Mouse (Mus musculus) gastrocnemius, postnatal 25 days (tissue): Measurements from ENCODE around the gene Hip1r. TPM values are rescaled to one million over a fixed set of nuclear protein-coding genes. Genes with fewer than 3 reads are reported as not detected.

Source experiments
- DNase-seq: peaks from one replicate; pipeline ENCODE4 v3.0.0; 2022
- total RNA-seq, 2 experiments: library from RNA; stranded (reverse); gene quantifications; 1 replicate in 1 of 2; 2 replicates in 1 of 2; pipeline ENCODE4 v1.2.3; 2021

Hip1r gene
- total RNA-seq, 2 experiments from 2014 or later = 6.2 to 6.6 TPM

GRCm38 (mm10) chr5:124016291-124016821, 42.9 kb downstream of the Hip1r start:
- DNase-seq = no peak

DNA sequence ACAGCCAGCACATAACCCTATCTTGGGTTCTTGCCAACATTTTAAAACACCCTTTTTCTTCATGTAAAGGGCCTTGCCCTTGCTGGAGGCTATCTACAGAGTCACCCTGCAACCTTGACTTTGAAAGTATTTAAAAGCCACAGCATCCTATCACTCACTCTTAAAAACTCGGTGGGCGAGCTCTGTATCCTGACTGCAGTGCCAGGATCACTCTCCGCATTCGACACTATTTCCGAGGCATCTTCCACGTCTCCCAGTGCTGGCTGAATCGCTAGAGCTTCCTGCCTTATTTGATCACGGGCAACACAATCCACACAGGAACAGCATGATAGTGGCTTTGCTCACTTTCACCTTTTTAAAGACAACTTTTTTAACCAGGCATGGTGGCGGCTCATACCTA, 44.5 kb downstream of the Hip1r start:
- DNase-seq = no peak

DNA sequence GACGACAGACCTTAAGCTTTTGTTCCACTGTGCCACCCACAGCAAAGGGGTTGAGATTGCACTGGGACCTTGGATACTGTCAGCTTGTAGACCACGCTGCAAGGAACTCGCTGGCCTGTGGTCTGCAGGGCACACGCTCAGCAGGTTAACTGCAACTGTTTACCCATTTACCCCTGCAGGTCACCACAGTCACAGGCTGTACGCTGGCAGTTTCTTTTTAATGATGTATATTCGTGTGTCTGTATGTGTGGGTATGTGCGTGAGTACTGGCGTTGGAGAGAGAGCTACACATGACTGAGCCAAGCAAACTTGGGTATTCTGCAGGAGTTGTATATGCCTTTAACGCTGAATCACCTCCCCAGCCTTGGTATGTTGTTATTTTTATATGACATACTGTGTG, 45.2 kb downstream of the Hip1r start:
- no peak for DNase-seq

DNA sequence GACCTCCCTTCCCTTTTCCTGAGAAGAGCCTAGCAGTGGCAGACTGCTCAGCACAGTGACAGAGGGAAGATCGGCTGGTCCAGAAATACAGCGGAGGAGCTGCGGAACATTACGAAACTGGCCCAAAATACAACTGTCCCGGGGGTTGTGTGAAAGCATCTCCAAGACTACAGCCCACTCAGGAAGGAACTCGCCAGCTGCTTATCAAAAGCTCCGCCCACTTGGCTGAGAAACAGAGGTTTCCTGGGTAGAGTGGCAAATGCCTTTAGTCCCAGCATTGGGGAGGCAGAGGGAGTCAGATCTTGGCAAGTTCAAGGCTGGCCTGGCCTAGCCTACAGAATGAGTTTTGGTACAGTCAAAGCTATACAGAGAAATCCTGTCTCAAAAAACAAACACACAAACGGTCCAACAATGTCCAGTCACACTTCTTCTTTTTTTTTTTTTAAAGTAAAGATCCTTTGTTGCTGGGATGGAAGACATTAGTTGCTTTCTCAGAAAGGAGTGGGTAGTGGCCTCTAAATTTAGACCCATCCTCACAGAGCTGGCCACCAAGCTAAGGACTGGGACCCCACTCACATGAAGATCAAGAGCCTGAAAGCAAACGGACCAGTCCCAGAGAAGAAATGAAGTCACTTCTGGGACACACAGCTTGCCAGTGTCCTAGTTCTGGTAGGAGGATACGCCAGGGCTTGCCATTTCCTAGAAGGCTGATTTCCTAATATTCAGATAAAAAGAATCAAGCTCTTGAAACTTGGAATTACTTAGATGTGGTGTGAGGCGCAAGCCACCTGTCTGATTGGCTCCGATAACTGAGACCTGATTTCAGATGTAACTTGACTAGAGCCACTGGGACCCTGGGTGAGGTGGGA, 46.2 kb downstream of the Hip1r start:
- peak; percentile 63 for DNase-seq

GRCm38 (mm10) chr5:124021148-124021547, 47.7 kb downstream of the Hip1r start:
- DNase-seq = no peak

GRCm38 (mm10) chr5:124021701-124022100, 48.3 kb downstream of the Hip1r start:
- no peak for DNase-seq

- no peak for DNase-seq
Measured at GRCm38 (mm10) chr5:124022365-124022764, 48.9 kb downstream of the Hip1r start.

- DNase-seq = no peak
Measured at GRCm38 (mm10) chr5:124024677-124025076, 51.2 kb downstream of the Hip1r start.

- DNase-seq = no peak
Measured at GRCm38 (mm10) chr5:124025146-124025545, 51.7 kb downstream of the Hip1r start.

- no peak for DNase-seq
Measured at GRCm38 (mm10) chr5:124025587-124026441, 52.4 kb downstream of the Hip1r start.

DNA sequence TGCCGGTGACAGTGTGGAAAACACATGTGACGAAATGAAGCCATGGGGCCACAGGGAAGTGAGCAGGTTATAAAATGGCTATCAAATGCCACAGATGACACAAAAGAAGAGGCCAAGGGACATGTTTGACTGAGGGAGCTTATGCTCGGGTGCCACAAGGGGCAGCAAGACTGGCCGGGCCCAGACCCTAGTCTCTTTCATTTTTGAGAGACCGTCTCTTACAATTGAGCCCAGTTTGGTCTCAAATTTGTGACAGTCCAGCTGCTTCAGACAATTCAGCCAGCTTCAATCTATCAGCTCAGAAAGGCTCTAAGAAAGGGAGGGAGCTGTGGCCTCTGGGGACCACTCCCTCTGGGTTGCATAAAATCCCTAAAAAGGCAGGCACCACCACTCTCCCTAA, 53.1 kb downstream of the Hip1r start:
- no peak for DNase-seq

DNA sequence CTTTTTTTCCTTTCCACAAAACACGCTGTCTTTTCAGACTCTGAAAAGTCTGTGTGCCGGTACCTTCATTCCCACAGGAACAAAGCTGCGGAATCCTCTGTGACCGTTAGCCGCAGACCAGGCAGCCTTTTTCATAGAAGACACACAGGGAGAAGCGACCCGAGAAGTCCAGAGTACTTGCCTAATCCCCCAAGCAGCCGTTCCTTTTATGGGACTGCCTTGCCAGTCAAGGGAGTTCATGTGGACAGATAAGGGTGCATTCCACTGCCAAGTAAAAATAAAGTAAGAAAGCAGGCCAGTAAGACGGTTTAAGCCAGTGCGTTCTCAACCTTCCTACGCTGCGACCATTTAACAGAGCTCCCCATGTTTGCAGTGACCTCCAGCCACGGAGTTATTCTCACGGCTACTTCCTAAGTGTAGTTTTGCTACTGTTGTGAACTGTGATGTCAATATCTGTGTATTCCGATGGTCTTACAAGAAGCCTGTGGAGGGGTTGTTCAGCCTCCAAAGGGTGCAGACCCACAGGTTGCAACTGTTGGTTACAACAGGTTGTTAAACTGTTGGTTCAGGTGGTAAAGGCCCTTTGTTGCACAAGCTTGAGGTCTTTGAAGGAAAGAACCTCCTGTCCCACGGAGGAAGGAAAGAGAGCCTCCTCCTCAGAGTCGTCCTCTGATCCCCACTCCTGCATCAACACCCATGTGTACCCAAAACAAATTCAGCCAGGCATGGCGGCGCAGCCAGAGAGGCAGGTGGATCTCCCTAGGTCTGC, 54.5 kb downstream of the Hip1r start:
- DNase-seq = no peak

GRCm38 (mm10) chr5:124028680-124029079, 55.3 kb downstream of the Hip1r start:
- no peak for DNase-seq

DNA sequence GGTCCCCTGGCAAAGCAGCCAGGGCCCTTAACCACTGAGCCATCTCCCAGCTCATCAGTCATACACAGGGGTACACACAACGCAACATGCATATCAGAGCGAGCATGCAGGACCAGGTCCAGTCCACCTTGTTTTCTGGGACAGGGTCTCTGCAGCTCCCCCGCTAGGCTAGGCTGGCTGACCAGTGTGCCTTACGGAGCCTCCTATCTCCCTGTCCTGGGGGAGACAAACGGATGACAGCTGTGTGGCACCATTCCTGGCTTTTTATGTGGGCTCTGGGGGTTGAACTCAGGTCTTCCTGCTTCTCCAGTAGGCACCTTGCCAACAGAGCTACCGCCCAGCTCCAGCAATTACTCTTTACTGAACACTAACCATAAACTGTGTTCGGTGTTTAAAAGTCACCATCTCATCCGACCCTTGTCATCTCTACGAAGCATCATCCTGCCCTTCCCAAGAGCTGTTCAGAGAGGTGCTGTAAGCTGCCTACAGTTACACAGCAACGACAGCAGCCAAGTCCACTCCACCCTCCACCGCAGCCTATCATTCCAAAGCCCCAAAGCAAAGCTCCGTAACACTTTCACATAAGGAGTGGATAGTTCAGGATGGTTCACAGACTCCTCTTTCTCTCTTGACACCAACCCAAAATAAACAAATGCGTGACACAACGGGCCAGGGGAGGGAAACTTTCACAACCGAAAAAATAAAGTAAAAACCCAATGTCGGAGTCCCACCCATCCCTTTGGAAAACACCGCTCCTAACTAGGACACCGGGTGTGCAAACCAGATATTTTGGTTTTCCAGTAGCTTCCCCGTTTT, 56.0 kb downstream of the Hip1r start:
- no peak for DNase-seq

GRCm38 (mm10) chr5:124030386-124031067, 57.1 kb downstream of the Hip1r start:
- no peak for DNase-seq

DNA sequence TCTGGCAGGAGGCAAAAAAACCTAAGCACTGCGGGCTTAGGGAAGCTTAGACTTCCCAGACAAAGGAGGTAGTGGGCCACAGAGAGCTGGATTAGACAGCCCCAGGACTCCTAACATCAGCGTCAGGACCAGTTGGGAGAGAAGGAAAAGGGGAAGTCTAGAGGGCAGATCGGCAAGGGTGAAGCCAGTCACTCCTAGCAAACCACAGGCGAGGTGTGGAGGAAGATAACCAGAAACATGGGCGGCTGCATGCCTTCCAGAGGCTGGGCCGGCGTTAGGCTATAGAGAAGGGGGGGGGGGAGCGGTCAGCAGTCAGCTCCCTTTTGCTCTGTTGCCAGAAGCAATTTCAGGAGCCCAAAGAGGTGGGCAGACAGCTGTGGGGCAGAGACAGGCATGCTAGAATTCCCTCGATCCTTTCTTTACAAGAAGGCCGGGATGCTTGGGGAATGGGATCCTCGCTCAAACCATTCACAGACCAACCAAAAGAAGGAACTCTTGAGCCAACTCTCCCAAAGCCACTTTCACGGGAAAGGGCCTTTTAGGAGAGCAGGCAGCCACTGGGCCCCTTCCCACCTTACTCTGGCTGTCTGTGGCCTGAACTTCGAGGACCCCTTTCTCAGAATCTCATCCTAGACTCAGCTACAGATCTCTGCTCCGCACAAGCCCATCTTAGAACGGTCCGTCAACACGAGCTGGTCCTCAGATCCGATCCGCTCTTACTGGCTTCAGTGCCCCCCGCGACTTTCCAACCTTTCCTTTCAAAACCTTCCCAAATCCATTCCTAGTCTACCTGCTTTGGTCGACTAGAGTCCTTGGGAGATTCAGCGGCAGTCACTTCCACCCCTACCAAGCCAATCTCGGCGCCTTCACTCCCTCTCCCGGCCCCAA, 57.9 kb downstream of the Hip1r start:
- no peak for DNase-seq

- peak; percentile 77 for DNase-seq
Measured at GRCm38 (mm10) chr5:124032001-124032508, 58.6 kb downstream of the Hip1r start, which contains the start of gene Vps37b. TSS of gene Vps37b (minus strand) at chr5:124032270.

DNA sequence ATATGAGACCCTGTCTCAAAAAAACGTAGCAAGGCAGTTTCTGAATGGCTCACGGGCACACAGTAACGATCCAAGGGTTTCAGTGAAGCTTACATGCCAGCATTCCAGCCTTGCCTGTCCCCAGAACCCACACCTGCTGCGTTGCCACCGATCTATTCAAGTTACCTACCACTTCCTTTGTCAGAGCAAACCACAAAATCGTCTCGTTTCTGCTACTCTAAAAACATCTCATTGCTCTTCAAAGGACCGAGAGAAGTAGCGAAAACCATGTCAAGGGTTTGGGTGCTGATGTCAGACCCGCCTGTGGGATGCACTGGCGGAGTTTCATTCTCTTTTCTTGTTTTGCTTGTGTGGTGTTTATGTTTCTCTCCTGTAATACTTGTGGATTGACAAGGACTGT, 61.0 kb downstream of the Hip1r start:
- DNase-seq = no peak

DNA sequence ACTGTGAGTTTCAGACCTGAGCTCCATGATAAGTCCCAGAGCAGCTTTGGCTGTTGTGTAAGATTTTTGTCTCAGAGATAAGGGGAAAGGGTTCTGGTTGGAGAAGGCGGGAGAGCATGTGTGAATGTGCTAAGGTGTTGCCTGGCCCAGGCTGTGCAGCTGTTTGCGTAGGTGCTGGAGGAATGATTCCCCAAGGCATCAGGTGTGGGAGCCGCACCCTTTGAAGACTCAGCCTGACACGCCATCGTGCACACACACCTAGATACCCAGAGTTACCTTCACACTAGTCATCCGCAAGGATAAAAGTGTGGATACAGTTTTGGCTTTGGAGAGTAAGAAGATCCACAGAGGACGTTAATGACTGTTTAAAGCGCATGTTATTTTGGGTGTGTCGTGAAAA, 62.0 kb downstream of the Hip1r start:
- DNase-seq = no peak
